Mouse (Mus musculus): ENCODE measurements at regions not wholly inside any gene's neighbourhood (a gene's known extent, or its start where the extent isn't known, plus 50 kb on each side); places are given as distances from the start of the nearest gene placed in this dataset.

DNA sequence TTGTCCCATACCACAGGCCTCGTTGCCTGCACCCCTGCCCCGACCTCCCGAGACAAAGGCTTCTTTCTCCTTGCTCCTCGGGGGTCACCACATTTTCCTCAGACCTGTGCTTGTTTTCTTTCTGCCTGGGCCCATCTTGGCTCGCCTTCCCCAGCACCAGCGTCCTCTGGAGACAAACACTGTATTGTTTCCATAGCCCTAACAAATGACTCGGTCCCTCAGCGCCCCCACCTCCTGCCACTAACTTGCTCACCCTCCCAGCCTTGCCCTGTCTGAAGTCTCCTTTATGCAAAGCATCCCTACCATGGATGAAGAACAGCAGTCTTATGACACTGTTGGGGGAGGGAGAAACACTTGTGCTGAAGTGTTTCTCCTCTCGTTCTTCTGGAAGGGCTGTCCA, 402.1 kb downstream of the Sox9 start:
- DNase-seq = no peak

DNA sequence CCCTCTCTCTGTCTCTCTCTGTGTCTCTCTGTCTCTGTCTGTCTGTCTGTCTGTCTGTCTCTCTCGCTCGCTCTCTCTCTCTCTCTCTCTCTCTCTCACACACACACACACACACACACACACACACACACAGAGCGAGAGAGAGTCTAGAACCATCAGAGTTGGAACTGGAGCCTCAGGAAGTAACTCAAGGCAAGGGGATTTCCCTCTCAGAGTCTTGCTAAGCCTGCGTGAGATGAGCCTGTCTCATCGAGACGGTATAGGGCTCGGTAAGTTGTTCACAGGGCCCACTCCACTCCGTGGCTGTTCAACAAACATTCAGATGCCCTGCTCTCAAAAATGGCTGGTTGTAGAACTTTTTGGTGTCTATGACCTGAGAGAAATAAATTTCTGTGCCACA, 405.4 kb downstream of the Sox9 start:
- DNase-seq = no peak

DNA sequence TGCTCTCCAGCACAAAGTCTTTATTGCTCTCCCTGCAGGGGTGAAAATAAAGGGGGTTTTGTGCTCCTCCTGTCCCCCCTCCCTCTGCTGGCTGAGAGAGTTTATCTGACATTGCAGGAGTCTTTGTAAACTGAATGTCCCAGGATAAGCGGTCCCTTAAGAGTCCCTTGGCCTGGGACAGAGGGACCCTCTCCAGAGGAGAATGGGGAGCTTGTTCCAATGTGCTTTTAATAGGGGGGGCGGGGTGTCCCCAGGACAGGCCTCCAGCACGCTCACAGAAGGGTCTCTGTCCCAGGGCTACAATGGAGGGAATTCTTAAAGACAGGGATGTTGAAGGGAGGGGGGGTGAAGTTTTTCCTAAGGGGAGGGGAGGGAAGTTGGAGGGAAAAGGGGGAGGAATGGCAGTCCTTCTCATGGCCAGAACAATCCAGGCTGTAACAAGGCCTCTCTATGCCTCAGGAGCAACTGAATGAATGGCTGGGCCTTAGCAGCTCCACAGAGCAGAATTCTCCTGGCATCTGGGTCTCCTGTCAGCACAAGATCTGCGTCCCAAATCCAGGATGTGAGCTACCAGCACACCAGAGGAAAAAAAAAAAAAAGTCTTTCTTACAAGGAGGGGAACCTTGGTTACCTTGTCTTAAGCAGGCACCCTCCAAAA, 406.4 kb downstream of the Sox9 start:
- DNase-seq = no peak

DNA sequence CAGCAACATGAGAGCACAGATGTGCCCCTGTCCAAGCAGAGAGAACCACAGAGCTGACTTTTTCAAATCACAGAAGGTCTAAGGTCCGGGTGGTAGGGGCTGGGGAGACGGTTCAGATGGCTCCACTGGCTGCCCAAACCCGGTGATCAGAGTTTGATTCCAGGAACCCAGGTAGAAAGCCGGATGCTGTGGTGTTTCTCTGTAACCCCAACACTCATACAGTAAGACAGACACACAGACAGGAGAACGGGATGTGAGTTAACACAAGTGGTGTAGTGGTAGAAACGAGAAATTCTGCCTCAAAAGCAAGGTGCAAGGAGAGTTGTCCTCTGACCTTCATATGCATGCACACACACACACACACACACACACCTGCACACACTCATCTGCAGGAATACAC, 408.0 kb downstream of the Sox9 start:
- DNase-seq = no peak

DNA sequence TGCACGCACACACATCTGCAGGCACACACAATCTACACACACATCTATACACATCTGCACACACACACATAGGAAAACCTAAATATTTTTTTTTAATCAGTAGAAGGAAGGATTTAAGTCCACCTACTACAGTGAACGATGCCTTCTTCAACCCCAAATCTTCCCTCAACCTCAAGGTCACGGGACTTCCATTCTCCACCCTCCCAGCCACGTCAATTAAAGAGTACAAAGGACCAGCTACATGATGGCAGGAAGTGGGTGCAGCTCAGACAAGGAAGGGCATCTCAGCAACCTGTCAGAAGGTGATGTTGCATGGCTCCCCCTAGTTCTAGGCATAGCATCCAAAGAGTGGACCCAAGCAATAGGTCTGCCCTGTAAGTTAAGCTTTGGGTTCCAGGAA, 408.5 kb downstream of the Sox9 start:
- no peak for DNase-seq

DNA sequence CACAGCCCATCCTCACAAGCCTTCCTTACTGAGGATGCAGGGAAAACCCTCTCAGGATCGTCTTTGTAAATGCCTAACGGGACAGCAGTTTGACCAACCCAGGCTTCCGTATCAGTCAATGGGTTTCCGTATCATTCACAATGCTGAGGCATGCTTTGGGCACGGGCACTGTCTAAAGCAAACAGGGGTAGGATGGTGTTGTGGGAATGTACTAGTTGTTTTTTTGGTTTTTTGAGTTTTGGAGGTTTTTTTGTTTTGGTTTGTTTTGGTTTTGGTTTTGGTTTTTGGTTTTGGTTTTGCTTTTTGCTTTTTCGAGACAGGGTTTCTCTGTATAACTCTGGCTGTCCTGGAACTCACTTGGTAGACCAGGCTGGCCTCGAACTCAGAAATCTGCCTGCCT, 409.0 kb downstream of the Sox9 start:
- DNase-seq = no peak

DNA sequence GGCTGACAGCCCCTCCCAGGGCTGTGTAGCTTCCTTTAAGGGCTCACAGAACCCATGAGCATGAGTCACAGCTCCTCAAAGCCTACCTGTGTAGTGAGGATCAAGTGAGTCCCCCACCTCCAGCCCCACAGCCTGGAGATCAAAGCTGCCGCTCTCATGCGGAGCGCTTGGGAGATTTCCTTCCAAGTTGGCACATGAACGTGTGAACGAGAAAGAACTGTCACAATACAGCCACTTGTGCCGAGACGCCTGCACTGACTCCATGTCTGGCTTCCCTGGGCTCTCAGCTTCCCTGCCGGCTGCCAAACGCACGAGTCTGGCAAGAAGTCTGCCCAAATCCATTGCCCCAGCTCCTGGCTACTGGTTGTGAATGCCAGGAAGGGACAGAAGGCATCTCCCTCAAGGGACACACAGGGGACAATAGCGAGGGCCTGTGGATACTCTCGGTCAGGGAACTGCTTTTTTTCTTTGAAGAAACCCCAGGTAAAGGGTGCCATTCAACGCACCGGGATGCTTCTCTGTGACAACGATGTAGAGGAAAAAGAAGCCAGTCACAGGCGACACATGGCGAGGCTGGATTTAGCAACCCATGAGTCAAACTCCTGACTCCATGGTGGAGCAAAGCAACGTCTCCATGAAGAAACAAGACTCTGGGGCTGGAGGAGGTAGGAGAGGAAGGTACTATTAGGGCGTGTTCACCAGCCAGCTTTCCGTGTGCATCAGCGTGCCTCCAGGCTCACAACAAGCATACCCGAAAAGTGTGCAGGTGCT, 410.2 kb downstream of the Sox9 start:
- no peak for DNase-seq

DNA sequence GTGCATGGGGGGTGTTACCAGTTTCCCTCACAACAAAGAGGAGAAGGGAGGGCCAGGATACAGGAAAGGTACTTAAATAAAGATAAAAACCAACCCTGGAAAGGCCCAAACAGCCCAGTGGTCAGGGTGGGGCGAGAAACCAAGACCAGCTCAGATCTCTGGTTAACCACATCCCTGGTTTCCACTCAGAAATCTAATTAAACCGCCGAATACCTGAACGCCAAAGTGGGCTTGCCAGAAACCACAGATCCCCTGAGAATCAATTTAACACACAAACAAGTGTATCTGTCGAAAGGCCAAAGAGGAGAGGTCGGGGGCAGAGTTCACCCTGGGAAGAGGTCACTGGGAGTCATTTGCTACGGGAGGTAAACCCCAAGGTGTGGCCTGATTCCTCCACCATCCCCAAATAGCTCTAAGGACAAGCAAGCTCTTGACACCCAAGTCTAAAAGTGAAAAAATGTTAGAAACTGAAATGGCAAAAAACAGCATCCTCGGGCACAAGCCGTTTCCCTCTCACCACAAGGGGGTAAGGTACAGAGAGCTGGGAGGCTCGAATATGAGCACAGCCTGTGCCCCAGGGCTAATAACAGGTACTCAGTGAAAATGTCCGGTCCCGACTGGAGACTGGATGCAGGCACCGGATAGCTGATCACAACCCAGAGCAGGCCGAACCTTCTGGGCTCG, 412.3 kb downstream of the Sox9 start:
- no peak for DNase-seq
